Mouse (Mus musculus) G1E (cell line): ENCODE measurements at regions not wholly inside any gene's neighbourhood (a gene's known extent, or its start where the extent isn't known, plus 50 kb on each side); places are given as distances from the start of the nearest gene placed in this dataset.

Experiments
- CTCF ChIP-seq: IDR thresholded peaks from 2 replicates; pipeline ENCODE4 v1.5.1; 2012; ENCODE audit warnings: low read depth, low read length, inconsistent platforms, mixed read lengths
- GATA1 ChIP-seq: IDR thresholded peaks from 2 replicates; pipeline ENCODE4 v1.6.1; 2012; ENCODE audit warnings: borderline replicate concordance, low read length, inconsistent platforms, mixed read lengths
- TAL1 ChIP-seq: conservative IDR thresholded peaks from 2 replicates; pipeline ENCODE4 v1.6.1; 2012; ENCODE audit warnings: low read depth, low read length, inconsistent platforms, mixed read lengths

DNA sequence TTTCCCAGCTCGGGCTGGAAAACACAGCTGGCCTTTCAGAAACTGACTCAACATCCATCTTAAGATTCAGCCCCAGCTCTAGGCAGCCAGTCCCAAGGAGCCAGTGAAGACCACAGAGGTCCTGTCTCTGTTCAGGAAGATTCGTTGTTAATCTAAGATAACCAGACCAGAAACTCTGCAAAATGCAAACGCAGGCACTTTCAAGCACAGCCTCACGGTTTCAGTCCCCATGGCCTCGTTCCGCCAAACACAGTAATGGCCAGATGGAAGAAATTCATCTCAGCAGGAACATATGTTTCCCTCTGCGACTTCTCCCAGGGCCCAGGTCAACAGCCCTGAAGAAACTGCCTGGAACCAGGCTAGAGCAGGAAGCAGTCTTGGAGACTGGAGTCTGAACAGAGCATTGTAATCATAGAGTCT is 121.7 kb upstream of the Haao start:
- no peak for TF ChIP-seq GATA1
- no peak for TF ChIP-seq TAL1
- no peak for TF ChIP-seq CTCF
